Mouse (Mus musculus) midbrain, embryonic 13.5 days (tissue): ENCODE measurements around the gene Ypel4. TPM values are rescaled to one million over a fixed set of nuclear protein-coding genes. Genes with fewer than 3 reads are reported as not detected.

Experiments
- ATAC-seq: fragments of 200-750 bp; cut with Nextera tagmentation; 2 replicates; pipeline ENCODE4 v1.8.0; 2017; ENCODE audit warnings: mild to moderate bottlenecking, moderate TSS enrichment, moderate library complexity
- H3K27ac ChIP-seq: fragments of 300-500 bp; sonication (generic); 2 replicates; pipeline ENCODE4 v1.5.1; 2015; ENCODE audit warnings: inconsistent platforms, mild to moderate bottlenecking, moderate library complexity
- H3K27me3 ChIP-seq: fragments of 300-500 bp; sonication (generic); 2 replicates; pipeline ENCODE4 v1.6.1; 2015; ENCODE audit warnings: mild to moderate bottlenecking, inconsistent platforms
- H3K36me3 ChIP-seq: fragments of 300-500 bp; sonication (generic); 2 replicates; pipeline ENCODE4 v1.6.1; 2015; ENCODE audit warnings: mild to moderate bottlenecking, inconsistent platforms
- H3K4me1 ChIP-seq: fragments of 300-500 bp; sonication (generic); replicated peaks from 2 replicates; pipeline ENCODE4 v1.6.1; 2015; ENCODE audit warnings: inconsistent platforms
- H3K4me2 ChIP-seq: fragments of 300-500 bp; sonication (generic); replicated peaks from 2 replicates; pipeline ENCODE4 v1.6.1; 2015; ENCODE audit warnings: moderate library complexity, mild to moderate bottlenecking, inconsistent platforms
- H3K4me3 ChIP-seq: fragments of 300-500 bp; sonication (generic); replicated peaks from 2 replicates; pipeline ENCODE4 v1.5.1; 2015; ENCODE audit warnings: mild to moderate bottlenecking, inconsistent platforms
- H3K9ac ChIP-seq: fragments of 300-500 bp; sonication (generic); replicated peaks from 2 replicates; pipeline ENCODE4 v1.6.1; 2015; ENCODE audit warnings: mild to moderate bottlenecking, inconsistent platforms
- H3K9me3 ChIP-seq: fragments of 300-500 bp; sonication (generic); 2 replicates; pipeline ENCODE4 v1.6.1; 2016; ENCODE audit warnings: mild to moderate bottlenecking, inconsistent platforms
- WGBS: fragments of 180-500 bp; shearing (Covaris S2); methylation state at CpG from one replicate; pipeline ENCODE4 v1.1.7; 2015; 5-methylcytosine and 5-hydroxymethylcytosine counted together
- polyA plus RNA-seq: library from polyadenylated mRNA; unstranded; fragments of >200 nt; fragmentation: Nextera tagmentation; extraction: Ambion mirVana; gene quantifications from 2 replicates; pipeline ENCODE4 v1.2.1, GENCODE M21; 2015

Ypel4 gene
- polyA plus RNA-seq, 1 experiment from 2014 or later, result 32.0 TPM

- Histone ChIP-seq H3K27me3 (no peaks in the 10 kb centered on the region), H3K4me2 (no peak overlapping the region), H3K4me1 (peaks cover 44% of the 10 kb centered on the region), H3K27ac (no peak overlapping the region), H3K36me3 (no peaks in the 10 kb centered on the region), H3K9ac (no peak overlapping the region), H3K4me3 (no peak overlapping the region), H3K9me3 (no peaks in the 10 kb centered on the region)
- no peak for ATAC-seq
- WGBS, result 72% methylated on average over 1 of the region's 1 CpGs
Measured at GRCm38 (mm10) chr2:84732394-84732793, 1.5 kb upstream of the Ypel4 start.

GRCm38 (mm10) chr2:84734351-84734864, 550 bp downstream of the Ypel4 start:
- Histone ChIP-seq H3K36me3 (no peaks in the 10 kb centered on the region), H3K27me3 (no peaks in the 10 kb centered on the region), H3K4me1 (peaks cover 58% of the 10 kb centered on the region), H3K4me3 (peak overlapping the region; percentile 70), H3K9me3 (no peaks in the 10 kb centered on the region), H3K4me2 (peak overlapping the region; percentile 66), H3K9ac (peak overlapping the region; percentile 90), H3K27ac (peak overlapping the region; percentile 90)
- under 1% methylated on average over 11 of the region's 11 CpGs for WGBS
- peak; percentile 58 for ATAC-seq

- no peak for ATAC-seq
- Histone ChIP-seq H3K27me3 (no peaks in the 10 kb centered on the region), H3K4me1 (peaks cover 63% of the 10 kb centered on the region), H3K9me3 (no peaks in the 10 kb centered on the region), H3K4me3 (peak overlapping the region; percentile 70), H3K36me3 (no peaks in the 10 kb centered on the region), H3K27ac (peak overlapping the region; percentile 90), H3K9ac (peak overlapping the region; percentile 90), H3K4me2 (peak overlapping the region; percentile 66)
- 0% methylated on average over 2 of the region's 2 CpGs for WGBS
Measured at GRCm38 (mm10) chr2:84734919-84735318, 1.1 kb downstream of the Ypel4 start.

- Histone ChIP-seq H3K9me3 (no peaks in the 10 kb centered on the region), H3K4me2 (peak overlapping the region; percentile 66), H3K4me3 (peak overlapping the region; percentile 70), H3K27ac (peak overlapping the region; percentile 90), H3K36me3 (no peaks in the 10 kb centered on the region), H3K4me1 (peaks cover 69% of the 10 kb centered on the region), H3K9ac (peak overlapping the region; percentile 90), H3K27me3 (no peaks in the 10 kb centered on the region)
- ATAC-seq, result no peak
- 23% methylated on average over 7 of the region's 7 CpGs for WGBS
Measured at GRCm38 (mm10) chr2:84735346-84735920, 1.6 kb downstream of the Ypel4 start.

GRCm38 (mm10) chr2:84736312-84737161, 2.7 kb downstream of the Ypel4 start:
- peak overlapping the region; percentile 66 for H3K4me2 ChIP-seq
- H3K36me3 ChIP-seq, result no peaks in the 10 kb centered on the region
- no peaks in the 10 kb centered on the region for H3K9me3 ChIP-seq
- no peaks in the 10 kb centered on the region for H3K27me3 ChIP-seq
- ATAC-seq, result no peak
- peaks cover 80% of the 10 kb centered on the region for H3K4me1 ChIP-seq
- peak overlapping the region; percentile 90 for H3K9ac ChIP-seq
- H3K27ac ChIP-seq, result peak overlapping the region; percentile 90
- 3% methylated on average over 27 of the region's 27 CpGs for WGBS
- peak overlapping the region; percentile 70 for H3K4me3 ChIP-seq

- no peaks in the 10 kb centered on the region for H3K36me3 ChIP-seq
- ATAC-seq, result no peak
- WGBS, result 3% methylated on average over 8 of the region's 8 CpGs
- H3K4me3 ChIP-seq, result peak overlapping the region; percentile 70
- H3K27ac ChIP-seq, result peak overlapping the region; percentile 72
- H3K4me1 ChIP-seq, result peaks cover 89% of the 10 kb centered on the region
- H3K4me2 ChIP-seq, result peak overlapping the region; percentile 66
- peak overlapping the region; percentile 90 for H3K9ac ChIP-seq
- no peaks in the 10 kb centered on the region for H3K9me3 ChIP-seq
- H3K27me3 ChIP-seq, result no peaks in the 10 kb centered on the region
Measured at GRCm38 (mm10) chr2:84737451-84737925, 3.6 kb downstream of the Ypel4 start.

GRCm38 (mm10) chr2:84738271-84738911, 4.5 kb downstream of the Ypel4 start:
- Histone ChIP-seq H3K9ac (peak overlapping the region; percentile 44), H3K9me3 (no peaks in the 10 kb centered on the region), H3K4me1 (peaks cover 87% of the 10 kb centered on the region), H3K36me3 (no peaks in the 10 kb centered on the region), H3K27me3 (no peaks in the 10 kb centered on the region), H3K4me2 (peak overlapping the region; percentile 66), H3K4me3 (peak overlapping the region; percentile 11), H3K27ac (peak overlapping the region; percentile 72)
- 4% methylated on average over 12 of the region's 12 CpGs for WGBS
- ATAC-seq, result no peak

- no peaks in the 10 kb centered on the region for H3K9me3 ChIP-seq
- 64% methylated on average over 15 of the region's 15 CpGs for whole genome bisulfite sequencing
- H3K36me3 ChIP-seq, result no peaks in the 10 kb centered on the region
- H3K27ac ChIP-seq, result peak overlapping the region; percentile 98
- no peak for ATAC-seq
- peak overlapping the region; percentile 86 for H3K4me2 ChIP-seq
- H3K27me3 ChIP-seq, result no peaks in the 10 kb centered on the region
- peak overlapping the region; percentile 90 for H3K4me3 ChIP-seq
- H3K9ac ChIP-seq, result peak overlapping the region; percentile 99; the same call in 1 of the 2 replicates
- peaks cover 77% of the 10 kb centered on the region for H3K4me1 ChIP-seq
Measured at GRCm38 (mm10) chr2:84740608-84741333, 6.9 kb downstream of the Ypel4 start.

GRCm38 (mm10) chr2:84741841-84742450, 8.1 kb downstream of the Ypel4 start:
- under 1% methylated on average over 5 of the region's 5 CpGs for WGBS
- peak overlapping the region; percentile 90 for H3K4me3 ChIP-seq
- no peaks in the 10 kb centered on the region for H3K9me3 ChIP-seq
- peak; percentile 7 for ATAC-seq
- no peaks in the 10 kb centered on the region for H3K36me3 ChIP-seq
- H3K27me3 ChIP-seq, result no peaks in the 10 kb centered on the region
- peak overlapping the region; percentile 86 for H3K4me2 ChIP-seq
- peak overlapping the region; percentile 98 for H3K27ac ChIP-seq
- H3K4me1 ChIP-seq, result peaks cover 65% of the 10 kb centered on the region
- peak overlapping the region; percentile 99 for H3K9ac ChIP-seq

GRCm38 (mm10) chr2:84742451-84743283, 8.8 kb downstream of the Ypel4 start:
- Histone ChIP-seq H3K27ac (peak overlapping the region; percentile 98), H3K36me3 (no peaks in the 10 kb centered on the region), H3K4me1 (peaks cover 58% of the 10 kb centered on the region), H3K4me2 (peak overlapping the region; percentile 86), H3K9me3 (no peaks in the 10 kb centered on the region), H3K27me3 (no peaks in the 10 kb centered on the region), H3K9ac (peak overlapping the region; percentile 99), H3K4me3 (peak overlapping the region; percentile 90)
- WGBS, result under 1% methylated on average over 26 of the region's 26 CpGs
- peak; percentile 87 for ATAC-seq
